In genomic region chr9:55540391-55540770, GRCm38 (mm10) we compare ENCODE assay signal across 8 mouse cellular contexts. TPM values are rescaled to one million over a fixed set of nuclear protein-coding genes. Genes with fewer than 3 reads are reported as not detected.
DNase-seq lines count a peak whose midpoint lies in the region; ATAC-seq lines count a peak whose summit lies in the region.

No protein-coding gene starts in this region.

- H3K9ac ChIP-seq in forebrain, embryonic 15.5 days (replicated peaks), result peak overlapping the region; percentile 27
- peak overlapping the region; percentile 43; the same call in 1 of the 2 replicates for H3K9ac ChIP-seq in limb, embryonic 11.5 days (ENCODE audit: low read length)
- H3K9ac ChIP-seq in stomach, embryonic 14.5 days (replicated peaks; ENCODE audit: low read depth, low read length), result peak overlapping the region; percentile 50

- no peaks in the 10 kb centered on the region for H3K36me3 ChIP-seq in forebrain, embryonic 15.5 days
- H3K36me3 ChIP-seq in limb, embryonic 11.5 days (ENCODE audit: control insufficient read depth, insufficient read depth, low read length), result no peaks in the 10 kb centered on the region
- no peaks in the 10 kb centered on the region for H3K36me3 ChIP-seq in stomach, embryonic 14.5 days (ENCODE audit: control insufficient read depth, insufficient read depth, low read length)

- peaks cover 67% of the 10 kb centered on the region for H3K27me3 ChIP-seq in forebrain, embryonic 15.5 days
- H3K27me3 ChIP-seq in limb, embryonic 11.5 days (ENCODE audit: control insufficient read depth, insufficient read depth, low read length), result peaks cover 41% of the 10 kb centered on the region
- peaks cover 6% of the 10 kb centered on the region; the same call in 1 of the 2 replicates for H3K27me3 ChIP-seq in stomach, embryonic 14.5 days (ENCODE audit: control insufficient read depth, insufficient read depth, low read length)

- peak; percentile 21 for DNase-seq in cerebellum, adult 8-10 months
- DNase-seq in cerebellum, adult 9-10 months, result no peak
- peak; percentile 32 to 45 for DNase-seq in B cell, adult 2 months
- DNase-seq in limb, embryonic 11.5 days (ENCODE audit: low spot score), result peak; percentile 71

- ATAC-seq in forebrain, embryonic 15.5 days (replicated peaks), result no peak
- ATAC-seq in limb, embryonic 11.5 days (ENCODE audit: insufficient number of reproducible peaks, low FRiP score, low TSS enrichment, low read depth), result no peak
- ATAC-seq in stomach, embryonic 14.5 days (ENCODE audit: insufficient number of reproducible peaks, insufficient read depth, low FRiP score, low read depth), result no peak
- no peak for ATAC-seq in erythroid progenitor cell, adult 5-6 weeks (replicated peaks; ENCODE audit: low FRiP score, poor library complexity, severe bottlenecking)
- ATAC-seq in cerebellum, adult (ENCODE audit: insufficient number of reproducible peaks, low FRiP score, low TSS enrichment), result no peak

- H3K4me2 ChIP-seq in forebrain, embryonic 15.5 days (replicated peaks), result peak overlapping the region; percentile 56
- H3K4me2 ChIP-seq in limb, embryonic 11.5 days (ENCODE audit: low read depth, severe bottlenecking), result peak overlapping the region; percentile 56
- H3K4me2 ChIP-seq in stomach, embryonic 14.5 days (replicated peaks; ENCODE audit: low read depth, low read length), result peak overlapping the region; percentile 80

- peak overlapping the region; percentile 42 for H3K4me3 ChIP-seq in forebrain, embryonic 15.5 days
- H3K4me3 ChIP-seq in limb, embryonic 11.5 days (ENCODE audit: low read depth, low read length), result peak overlapping the region; percentile 31
- peak overlapping the region; percentile 49 for H3K4me3 ChIP-seq in stomach, embryonic 14.5 days (ENCODE audit: low read depth, low read length)

- no peaks in the 10 kb centered on the region for H3K9me3 ChIP-seq in forebrain, embryonic 15.5 days
- H3K9me3 ChIP-seq in limb, embryonic 11.5 days (ENCODE audit: control insufficient read depth, low read length), result no peaks in the 10 kb centered on the region
- H3K9me3 ChIP-seq in stomach, embryonic 14.5 days (ENCODE audit: control insufficient read depth, low read depth, low read length), result no peaks in the 10 kb centered on the region

- WGBS in forebrain, embryonic 15.5 days, result under 1% methylated on average over 12 of the region's 12 CpGs
- 0% methylated on average over 12 of the region's 12 CpGs for WGBS in limb, embryonic 11.5 days
- WGBS in stomach, embryonic 14.5 days, result under 1% methylated on average over 12 of the region's 12 CpGs

- peaks cover 48% of the 10 kb centered on the region for H3K4me1 ChIP-seq in forebrain, embryonic 15.5 days
- H3K4me1 ChIP-seq in limb, embryonic 11.5 days (ENCODE audit: control insufficient read depth, insufficient read depth, low read length), result peaks cover 18% of the 10 kb centered on the region
- H3K4me1 ChIP-seq in stomach, embryonic 14.5 days (ENCODE audit: control insufficient read depth, insufficient read depth, low read length), result peaks cover 16% of the 10 kb centered on the region

- H3K27ac ChIP-seq in forebrain, embryonic 15.5 days (replicated peaks), result no peak overlapping the region
- H3K27ac ChIP-seq in limb, embryonic 11.5 days (replicated peaks; ENCODE audit: low read depth, low read length), result no peak overlapping the region
- peak overlapping the region; percentile 81 for H3K27ac ChIP-seq in stomach, embryonic 14.5 days (ENCODE audit: low read length)

RNA-seq across cellular contexts. Expression of gene Isl2, which starts 1.9 kb away (rescaled TPM):
- 0.11 and 0.33 TPM in 2 replicates for polyA plus RNA-seq in forebrain, embryonic 15.5 days (2015; fragmentation: Nextera tagmentation; extraction: Ambion mirVana)
- polyA plus RNA-seq in limb, embryonic 11.5 days (2014; fragmentation: Nextera tagmentation; extraction: Ambion mirVana), result 1.9 and 3.2 TPM in 2 replicates
- polyA plus RNA-seq in stomach, embryonic 14.5 days (2014; fragmentation: Nextera tagmentation; extraction: Ambion mirVana), result 7.7 and 9.3 TPM in 2 replicates
- total RNA-seq in erythroid progenitor cell, adult 5-6 weeks (2015; ENCODE audit: low replicate concordance), result not detected in 2 replicates
- total RNA-seq in erythroid progenitor cell, adult 5-6 weeks (2017; ENCODE audit: low replicate concordance), result not detected in 2 replicates

RNA-seq across cellular contexts. Expression of gene Etfa, which starts 28.3 kb away (rescaled TPM):
- 96.2 and 97.4 TPM in 2 replicates for polyA plus RNA-seq in forebrain, embryonic 15.5 days (2015; fragmentation: Nextera tagmentation; extraction: Ambion mirVana)
- polyA plus RNA-seq in limb, embryonic 11.5 days (2014; fragmentation: Nextera tagmentation; extraction: Ambion mirVana), result 171 and 182 TPM in 2 replicates
- polyA plus RNA-seq in stomach, embryonic 14.5 days (2014; fragmentation: Nextera tagmentation; extraction: Ambion mirVana), result 224 and 233 TPM in 2 replicates
- 54.1 and 61.6 TPM in 2 replicates for total RNA-seq in erythroid progenitor cell, adult 5-6 weeks (2015; ENCODE audit: low replicate concordance)
- total RNA-seq in erythroid progenitor cell, adult 5-6 weeks (2017; ENCODE audit: low replicate concordance), result 40.6 and 62.4 TPM in 2 replicates
